Mouse (Mus musculus) limb, embryonic 15.5 days (tissue): ENCODE results near the gene Lrig1. TPM values are rescaled to one million over a fixed set of nuclear protein-coding genes. Genes with fewer than 3 reads are reported as not detected.

Experiments used
- ATAC-seq: fragments of 200-750 bp; cut with Nextera tagmentation; 2 replicates; pipeline ENCODE4 v1.8.0; 2017; ENCODE audit warnings: low read depth, moderate TSS enrichment; ENCODE audit not compliant: insufficient number of reproducible peaks, low FRiP score, low TSS enrichment
- H3K27ac ChIP-seq: fragments of 300-500 bp; sonication (generic); 2 replicates; pipeline ENCODE4 v1.5.1; 2015; ENCODE audit warnings: moderate library complexity, mild to moderate bottlenecking, inconsistent platforms
- H3K27me3 ChIP-seq: fragments of 300-500 bp; sonication (generic); 2 replicates; pipeline ENCODE4 v1.6.1; 2015; ENCODE audit warnings: inconsistent platforms
- H3K36me3 ChIP-seq: fragments of 300-500 bp; sonication (generic); 2 replicates; pipeline ENCODE4 v1.6.1; 2015; ENCODE audit warnings: inconsistent platforms
- H3K4me1 ChIP-seq: fragments of 300-500 bp; sonication (generic); 2 replicates; pipeline ENCODE4 v1.6.1; 2015; ENCODE audit warnings: inconsistent platforms
- H3K4me2 ChIP-seq: fragments of 300-500 bp; sonication (generic); 2 replicates; pipeline ENCODE4 v1.6.1; 2015; ENCODE audit warnings: mild to moderate bottlenecking, inconsistent platforms
- H3K4me3 ChIP-seq: fragments of 300-500 bp; sonication (generic); 2 replicates; pipeline ENCODE4 v1.5.1; 2015; ENCODE audit warnings: mild to moderate bottlenecking, inconsistent platforms
- H3K9ac ChIP-seq: fragments of 300-500 bp; sonication (generic); 2 replicates; pipeline ENCODE4 v1.6.1; 2015; ENCODE audit warnings: inconsistent platforms
- H3K9me3 ChIP-seq: fragments of 300-500 bp; sonication (generic); 2 replicates; pipeline ENCODE4 v1.6.1; 2016; ENCODE audit warnings: inconsistent platforms
- WGBS: fragments of 180-500 bp; shearing (Covaris S2); methylation state at CpG from one replicate; pipeline ENCODE4 v1.1.7; 2015; 5-methylcytosine and 5-hydroxymethylcytosine counted together
- polyA plus RNA-seq: library from polyadenylated mRNA; unstranded; fragments of >200 nt; fragmentation: Nextera tagmentation; extraction: Ambion mirVana; gene quantifications from 2 replicates; pipeline ENCODE4 v1.2.1, GENCODE M21; 2015

Gene Lrig1
- polyA plus RNA-seq, 1 experiment from 2014 or later = 22.5 TPM

DNA sequence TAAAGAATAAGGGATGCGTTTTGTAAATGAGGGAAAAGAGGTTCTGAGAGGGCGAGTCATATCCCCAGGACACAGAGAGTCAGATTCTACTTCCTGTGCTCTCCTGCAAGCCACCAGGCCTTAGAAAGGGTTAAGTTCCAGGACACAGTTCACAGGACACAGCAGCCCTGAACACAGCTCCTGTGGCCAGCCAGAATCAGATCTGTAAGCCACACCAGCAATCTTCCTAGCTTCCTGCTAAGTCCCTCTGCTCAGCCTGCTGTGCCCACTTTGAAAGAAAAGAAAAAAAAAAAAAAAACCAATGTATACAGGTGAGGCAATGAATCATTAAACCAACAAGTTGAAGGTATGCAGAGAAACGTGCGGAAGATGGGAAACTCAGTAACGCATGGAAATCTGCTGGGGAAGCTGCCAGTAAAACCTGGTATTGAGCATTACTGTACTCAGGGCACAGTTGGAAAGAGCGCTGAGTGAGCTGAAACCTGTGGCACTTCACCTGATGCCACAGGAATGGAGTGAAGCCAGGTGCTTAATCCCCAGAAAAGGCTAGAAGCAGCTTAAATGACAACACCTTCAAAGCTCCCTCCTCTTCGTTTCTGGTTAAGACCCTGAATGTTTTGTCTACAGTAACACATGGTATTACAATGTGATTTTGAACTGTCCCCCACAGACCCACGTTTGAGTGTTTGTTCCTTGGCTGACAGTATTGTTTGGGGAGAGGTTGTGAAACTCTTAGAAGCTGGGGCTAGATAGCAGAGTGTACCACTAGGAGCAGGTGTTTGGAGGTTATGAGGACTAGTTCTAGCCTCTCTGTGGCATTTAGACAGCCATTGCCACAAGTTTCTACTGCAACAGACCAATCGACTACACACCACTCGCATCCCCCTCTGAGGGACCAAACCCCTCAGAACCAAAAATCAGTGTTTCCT is 46.3 kb downstream of the Lrig1 start:
- peaks cover 27% of the 10 kb centered on the region for H3K4me1 ChIP-seq
- no peak for ATAC-seq
- WGBS = 64% methylated on average over 10 of the region's 10 CpGs

DNA sequence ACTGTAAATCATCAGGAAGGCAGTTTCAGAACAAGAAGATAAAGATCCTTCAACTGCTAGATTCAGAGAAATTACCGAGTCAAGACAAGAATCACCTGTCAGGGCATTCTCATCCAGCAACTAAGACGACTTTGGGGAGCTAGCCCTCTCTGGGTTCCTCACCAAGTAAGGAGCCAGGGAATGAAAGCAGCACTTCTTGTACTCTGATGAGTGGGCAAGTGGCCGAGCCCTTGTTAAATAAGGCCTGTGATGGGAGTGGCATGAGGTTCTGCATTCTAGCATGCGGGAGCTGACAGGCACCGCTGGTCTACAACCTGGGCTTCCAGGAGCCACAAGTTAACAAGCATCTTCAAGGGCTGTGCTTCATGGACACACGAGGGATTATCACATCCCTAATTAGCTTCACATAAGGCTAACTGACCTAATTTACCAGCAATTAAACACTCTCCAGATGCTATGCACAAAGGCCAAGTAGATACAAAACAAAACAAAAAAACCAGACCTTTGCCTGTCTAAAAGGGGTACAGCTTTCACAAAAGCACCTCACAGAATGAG is 47.2 kb downstream of the Lrig1 start:
- peaks cover 27% of the 10 kb centered on the region for H3K4me1 ChIP-seq
- no peak overlapping the region for H3K4me2 ChIP-seq
- ATAC-seq = no peak

More for the DNA sequence above, 46.3 kb downstream of the Lrig1 start:
- Histone ChIP-seq H3K4me2 (no peak overlapping the region), H3K9me3 (no peaks in the 10 kb centered on the region), H3K4me3 (no peak overlapping the region), H3K36me3 (peaks cover 9% of the 10 kb centered on the region; the same call in 1 of the 2 replicates), H3K27me3 (no peaks in the 10 kb centered on the region), H3K27ac (no peak overlapping the region), H3K9ac (no peak overlapping the region)

DNA sequence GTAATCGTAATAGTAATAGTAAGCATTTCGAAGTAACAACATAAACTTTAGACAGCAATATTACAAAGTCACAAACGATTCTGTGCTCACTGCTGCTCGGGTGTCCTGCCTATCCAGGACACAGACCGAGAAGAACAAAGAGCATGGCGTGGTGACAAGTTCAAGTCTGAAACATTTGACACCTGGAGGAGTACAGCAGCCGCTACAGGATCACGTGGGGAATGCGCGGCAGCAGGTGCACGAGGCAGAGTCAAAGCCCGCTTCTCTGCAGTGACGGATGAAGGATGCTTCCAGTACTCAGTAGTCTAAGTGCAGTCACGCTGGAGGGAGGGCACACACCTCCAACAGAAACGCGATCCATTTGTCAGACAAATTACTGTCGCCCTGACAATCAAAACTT is 48.4 kb downstream of the Lrig1 start:
- peaks cover 30% of the 10 kb centered on the region for H3K4me1 ChIP-seq
- H3K27me3 ChIP-seq = no peaks in the 10 kb centered on the region

More for the DNA sequence above, 47.2 kb downstream of the Lrig1 start:
- WGBS = 50% methylated on average over 6 of the region's 6 CpGs
- Histone ChIP-seq H3K9me3 (no peaks in the 10 kb centered on the region), H3K27me3 (no peaks in the 10 kb centered on the region), H3K27ac (no peak overlapping the region), H3K4me3 (no peak overlapping the region), H3K9ac (no peak overlapping the region), H3K36me3 (peaks cover 8% of the 10 kb centered on the region; the same call in 1 of the 2 replicates)

DNA sequence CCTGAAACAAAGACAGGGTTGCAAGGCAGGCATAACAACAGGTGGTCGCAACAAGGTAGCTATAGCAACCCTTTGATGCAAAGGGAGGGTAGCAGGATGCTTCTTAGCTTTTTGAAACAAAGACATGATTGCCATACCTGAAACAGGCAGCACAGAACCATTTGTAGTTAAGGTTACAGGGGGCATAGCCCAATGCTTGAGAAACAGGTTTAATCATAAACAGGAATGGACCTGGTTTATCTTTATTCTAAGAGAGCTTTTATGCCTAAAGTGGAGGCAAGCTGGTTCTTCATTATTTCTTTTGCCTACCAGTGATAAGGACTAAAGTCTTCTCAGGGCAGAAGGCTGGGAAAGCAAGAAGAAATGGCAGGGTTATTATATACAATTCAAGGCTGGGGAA is 50.3 kb downstream of the Lrig1 start:
- Histone ChIP-seq H3K27me3 (no peaks in the 10 kb centered on the region), H3K9me3 (no peaks in the 10 kb centered on the region), H3K9ac (no peak overlapping the region), H3K4me2 (no peak overlapping the region), H3K4me1 (peaks cover 44% of the 10 kb centered on the region), H3K27ac (no peak overlapping the region), H3K4me3 (no peak overlapping the region), H3K36me3 (peaks cover 8% of the 10 kb centered on the region; the same call in 1 of the 2 replicates)
- ATAC-seq = no peak
- WGBS = 74% methylated on average over 1 of the region's 1 CpGs

More for the DNA sequence above, 48.4 kb downstream of the Lrig1 start:
- no peak overlapping the region for H3K4me3 ChIP-seq
- H3K36me3 ChIP-seq = peaks cover 8% of the 10 kb centered on the region; the same call in 1 of the 2 replicates
- H3K27ac ChIP-seq = no peak overlapping the region
- no peak overlapping the region for H3K4me2 ChIP-seq
- no peak overlapping the region for H3K9ac ChIP-seq
- WGBS = 73% methylated on average over 17 of the region's 17 CpGs
- ATAC-seq = no peak
- no peaks in the 10 kb centered on the region for H3K9me3 ChIP-seq

DNA sequence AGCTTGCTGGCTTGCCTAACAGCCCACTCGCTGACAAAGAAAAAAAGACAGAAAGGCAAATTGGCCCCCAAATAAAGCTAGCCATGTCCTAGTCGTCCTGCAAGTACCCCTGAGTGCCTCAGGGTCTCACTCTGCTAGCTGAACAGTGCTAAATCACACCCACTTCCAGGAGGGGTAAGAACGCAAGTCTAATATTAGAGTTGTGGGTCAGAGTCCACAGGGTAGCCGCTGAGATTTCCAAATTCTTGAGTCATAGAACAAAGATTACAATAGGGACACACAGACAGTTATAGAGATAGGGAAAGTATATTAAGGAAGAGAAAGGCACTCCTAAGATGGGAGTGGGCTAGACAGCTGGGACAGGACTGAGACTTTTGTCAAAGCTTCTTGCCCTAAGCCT is 51.5 kb downstream of the Lrig1 start:
- Histone ChIP-seq H3K27me3 (no peaks in the 10 kb centered on the region), H3K36me3 (peaks cover 3% of the 10 kb centered on the region; the same call in 1 of the 2 replicates), H3K27ac (peak overlapping the region; percentile 86), H3K4me3 (no peak overlapping the region), H3K4me1 (peaks cover 52% of the 10 kb centered on the region), H3K9ac (no peak overlapping the region), H3K9me3 (no peaks in the 10 kb centered on the region), H3K4me2 (peak overlapping the region; percentile 35; the same call in 1 of the 2 replicates)
- no peak for ATAC-seq
- 25% methylated on average over 4 of the region's 4 CpGs for WGBS

GRCm38 (mm10) chr6:94647574-94648430 is 52.2 kb downstream of the Lrig1 start:
- Histone ChIP-seq H3K27ac (peak overlapping the region; percentile 86), H3K36me3 (peaks cover 3% of the 10 kb centered on the region; the same call in 1 of the 2 replicates), H3K9ac (no peak overlapping the region), H3K4me3 (0 out of 2 replicates have a peak overlapping the region, but pooled peaks have one; percentile 7), H3K27me3 (no peaks in the 10 kb centered on the region), H3K4me2 (peak overlapping the region; percentile 35), H3K4me1 (peaks cover 52% of the 10 kb centered on the region), H3K9me3 (no peaks in the 10 kb centered on the region)
- peak; percentile 87 for ATAC-seq
- 10% methylated on average over 10 of the region's 10 CpGs for WGBS

- no peak overlapping the region for H3K4me2 ChIP-seq
- H3K36me3 ChIP-seq = peaks cover 3% of the 10 kb centered on the region; the same call in 1 of the 2 replicates
- 52% methylated on average over 6 of the region's 6 CpGs for WGBS
These were observed 53.1 kb downstream of the Lrig1 start for GRCm38 (mm10) chr6:94646902-94647301.

GRCm38 (mm10) chr6:94646274-94646863 is 53.6 kb downstream of the Lrig1 start:
- ATAC-seq = no peak
- WGBS = 38% methylated on average over 6 of the region's 6 CpGs
- no peak overlapping the region for H3K4me2 ChIP-seq
- H3K36me3 ChIP-seq = no peaks in the 10 kb centered on the region; the same call in 1 of the 2 replicates
- no peak overlapping the region for H3K9ac ChIP-seq
- H3K27ac ChIP-seq = peak overlapping the region; percentile 64; the same call in 1 of the 2 replicates
- no peaks in the 10 kb centered on the region for H3K27me3 ChIP-seq
- no peaks in the 10 kb centered on the region for H3K9me3 ChIP-seq
- H3K4me3 ChIP-seq = no peak overlapping the region
- H3K4me1 ChIP-seq = peaks cover 52% of the 10 kb centered on the region

More at GRCm38 (mm10) chr6:94646902-94647301, 53.1 kb downstream of the Lrig1 start:
- H3K4me3 ChIP-seq = no peak overlapping the region
- H3K4me1 ChIP-seq = peaks cover 52% of the 10 kb centered on the region
- ATAC-seq = no peak
- H3K27ac ChIP-seq = peak overlapping the region; percentile 86
- H3K9me3 ChIP-seq = no peaks in the 10 kb centered on the region
- no peaks in the 10 kb centered on the region for H3K27me3 ChIP-seq
- H3K9ac ChIP-seq = no peak overlapping the region

DNA sequence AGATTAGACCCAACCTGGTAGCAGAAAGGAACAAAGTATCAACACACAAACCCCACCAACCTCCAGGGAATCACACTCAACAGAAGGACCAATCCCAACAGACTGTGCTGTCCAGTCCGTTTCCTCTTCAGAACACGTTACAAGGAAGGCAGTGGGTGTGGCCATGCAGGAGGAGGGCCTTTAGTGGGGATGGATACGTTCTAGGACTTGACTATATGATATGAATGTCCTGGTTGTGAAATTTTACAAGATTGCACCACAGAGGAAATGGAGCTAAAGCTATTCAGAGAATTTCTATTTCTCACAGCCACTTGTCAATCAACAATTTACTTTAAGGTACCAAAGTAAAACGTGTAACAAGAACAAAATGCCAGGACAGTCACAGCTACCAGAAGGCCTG is 54.2 kb downstream of the Lrig1 start:
- Histone ChIP-seq H3K27ac (0 out of 2 replicates have a peak overlapping the region, but pooled peaks have one; percentile 52), H3K36me3 (no peaks in the 10 kb centered on the region; the same call in 1 of the 2 replicates), H3K4me3 (no peak overlapping the region), H3K9ac (no peak overlapping the region), H3K9me3 (no peaks in the 10 kb centered on the region), H3K27me3 (no peaks in the 10 kb centered on the region), H3K4me1 (peaks cover 52% of the 10 kb centered on the region), H3K4me2 (no peak overlapping the region)
- no peak for ATAC-seq
- 26% methylated on average over 4 of the region's 4 CpGs for WGBS

DNA sequence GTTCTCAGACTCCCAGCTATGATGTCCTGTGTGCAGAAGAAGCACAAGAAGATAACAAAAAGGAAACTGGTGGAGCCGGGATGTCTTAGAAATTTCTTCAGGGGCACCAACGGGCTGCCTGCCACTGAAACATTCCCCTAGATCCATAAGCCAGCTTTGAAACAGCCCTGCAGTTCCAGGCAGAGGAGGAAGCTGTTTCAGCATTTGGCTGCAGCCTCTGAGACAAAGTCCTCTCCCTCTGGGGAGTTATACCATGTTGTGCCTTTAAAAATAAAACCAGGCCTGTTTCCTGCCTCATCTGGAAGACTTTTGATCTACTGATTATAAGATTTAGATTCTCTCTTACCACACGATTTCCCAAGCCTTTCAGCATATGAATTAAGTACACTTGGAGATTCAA is 55.3 kb downstream of the Lrig1 start:
- Histone ChIP-seq H3K36me3 (no peaks in the 10 kb centered on the region), H3K4me2 (no peak overlapping the region), H3K4me1 (peaks cover 60% of the 10 kb centered on the region), H3K4me3 (no peak overlapping the region), H3K27me3 (no peaks in the 10 kb centered on the region), H3K9me3 (no peaks in the 10 kb centered on the region), H3K9ac (no peak overlapping the region), H3K27ac (peak overlapping the region; percentile 52)
- ATAC-seq = no peak
- WGBS = 31% methylated on average over 3 of the region's 3 CpGs

DNA sequence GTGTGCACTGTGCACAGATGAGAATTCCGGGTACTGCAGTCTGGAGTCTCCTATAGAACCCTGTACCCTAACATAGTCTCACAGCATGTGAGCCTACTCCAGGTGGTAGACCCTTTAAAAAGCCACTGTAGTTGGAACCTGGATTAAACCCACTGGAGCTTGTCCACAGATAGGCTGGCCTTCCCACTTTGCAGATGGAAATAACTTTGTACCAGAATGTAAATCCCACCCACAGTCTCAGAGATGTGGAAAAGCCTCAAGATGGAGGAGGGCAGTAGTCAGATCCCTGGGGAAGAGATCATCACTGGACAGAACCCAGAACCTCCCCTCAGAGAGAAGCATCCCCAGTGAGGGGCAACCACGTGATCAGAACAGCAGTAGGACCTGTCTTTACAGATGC is 56.0 kb downstream of the Lrig1 start:
- Histone ChIP-seq H3K4me1 (peaks cover 56% of the 10 kb centered on the region), H3K9me3 (no peaks in the 10 kb centered on the region), H3K27me3 (no peaks in the 10 kb centered on the region), H3K4me3 (no peak overlapping the region), H3K27ac (0 out of 2 replicates have a peak overlapping the region, but pooled peaks have one; percentile 52), H3K4me2 (no peak overlapping the region), H3K36me3 (no peaks in the 10 kb centered on the region), H3K9ac (no peak overlapping the region)
- no peak for ATAC-seq
- 75% methylated on average over 2 of the region's 2 CpGs for WGBS
